Mouse (Mus musculus) heart, adult 18-20 months (tissue): Measurements from ENCODE around the gene Nova1. TPM values are rescaled to one million over a fixed set of nuclear protein-coding genes. Genes with fewer than 3 reads are reported as not detected.

Source experiments
- DNase-seq, 2 experiments: peaks; one replicate each; pipeline ENCODE4 v3.0.0; 2021 to 2022; ENCODE audit warnings: mixed read lengths in 1 of 2
- total RNA-seq, 2 experiments: library from RNA; stranded (reverse); gene quantifications; 2 replicates each; pipeline ENCODE4 v1.2.3; 2021

Gene Nova1
- total RNA-seq, 2 experiments from 2014 or later, result 2.2 to 4.0 TPM

- no peak for DNase-seq
Observed at GRCm38 (mm10) chr12:46676341-46676740, 142.4 kb downstream of the Nova1 start.

GRCm38 (mm10) chr12:46666706-46667105 lies 152.0 kb downstream of the Nova1 start:
- DNase-seq, result no peak

- no peak for DNase-seq
Observed at GRCm38 (mm10) chr12:46646139-46646611, 172.6 kb downstream of the Nova1 start.

- no peak for DNase-seq
Observed at GRCm38 (mm10) chr12:46645365-46645962, 173.3 kb downstream of the Nova1 start.
